Mouse (Mus musculus): ENCODE data around the gene Foxn3. TPM values are rescaled to one million over a fixed set of nuclear protein-coding genes. Genes with fewer than 3 reads are reported as not detected.

The Foxn3 gene
- polyA plus RNA-seq, 1 experiment: 61.0 TPM

- Histone ChIP-seq H3K36me3 (ENCODE audit: control insufficient read depth, insufficient read depth, low read length, poor library complexity, severe bottlenecking) (no peaks in the 10 kb centered on the region), H3K9me3 (replicated peaks; ENCODE audit: control insufficient read depth, insufficient read depth, low read length, poor library complexity, severe bottlenecking) (no peaks in the 10 kb centered on the region), H3K9ac (ENCODE audit: low read depth, poor library complexity, severe bottlenecking) (no peak overlapping the region), H3K4me1 (ENCODE audit: control insufficient read depth, insufficient read depth, low read length) (no peaks in the 10 kb centered on the region), H3K4me3 (ENCODE audit: low read depth, low read length) (no peak overlapping the region), H3K27ac (ENCODE audit: insufficient read depth, low read length) (no peak overlapping the region), H3K27me3 (ENCODE audit: control insufficient read depth, insufficient read depth, low read length, poor library complexity, severe bottlenecking) (no peaks in the 10 kb centered on the region)
- TF ChIP-seq CTCF (IDR thresholded peaks at IDR 0.05; ENCODE audit: low read depth, low read length) (no peak), POLR2A (IDR thresholded peaks at IDR 0.05; ENCODE audit: insufficient read depth, low read length) (no peak), EP300 (IDR thresholded peaks at IDR 0.05; ENCODE audit: insufficient read depth, low read depth, low read length) (no peak)
These were observed 44.7 kb downstream of the Foxn3 start for GRCm38 (mm10) chr12:99518640-99519039.

- Histone ChIP-seq H3K27ac (ENCODE audit: insufficient read depth, low read length) (no peak overlapping the region), H3K36me3 (ENCODE audit: control insufficient read depth, insufficient read depth, low read length, poor library complexity, severe bottlenecking) (no peaks in the 10 kb centered on the region), H3K27me3 (ENCODE audit: control insufficient read depth, insufficient read depth, low read length, poor library complexity, severe bottlenecking) (no peaks in the 10 kb centered on the region), H3K9ac (ENCODE audit: low read depth, poor library complexity, severe bottlenecking) (no peak overlapping the region), H3K4me3 (ENCODE audit: low read depth, low read length) (no peak overlapping the region), H3K9me3 (replicated peaks; ENCODE audit: control insufficient read depth, insufficient read depth, low read length, poor library complexity, severe bottlenecking) (no peaks in the 10 kb centered on the region), H3K4me1 (ENCODE audit: control insufficient read depth, insufficient read depth, low read length) (no peaks in the 10 kb centered on the region)
- no peak for TF ChIP-seq CTCF (IDR thresholded peaks at IDR 0.05; ENCODE audit: low read depth, low read length)
These were observed 45.3 kb downstream of the Foxn3 start for GRCm38 (mm10) chr12:99518126-99518525.

GRCm38 (mm10) chr12:99517296-99517695 is 46.1 kb downstream of the Foxn3 start:
- Histone ChIP-seq H3K4me3 (ENCODE audit: low read depth, low read length) (no peak overlapping the region), H3K4me1 (ENCODE audit: control insufficient read depth, insufficient read depth, low read length) (no peaks in the 10 kb centered on the region), H3K27me3 (ENCODE audit: control insufficient read depth, insufficient read depth, low read length, poor library complexity, severe bottlenecking) (no peaks in the 10 kb centered on the region), H3K36me3 (ENCODE audit: control insufficient read depth, insufficient read depth, low read length, poor library complexity, severe bottlenecking) (no peaks in the 10 kb centered on the region), H3K9ac (ENCODE audit: low read depth, poor library complexity, severe bottlenecking) (no peak overlapping the region), H3K27ac (ENCODE audit: insufficient read depth, low read length) (no peak overlapping the region), H3K9me3 (replicated peaks; ENCODE audit: control insufficient read depth, insufficient read depth, low read length, poor library complexity, severe bottlenecking) (no peaks in the 10 kb centered on the region)
- TF ChIP-seq EP300 (IDR thresholded peaks at IDR 0.05; ENCODE audit: insufficient read depth, low read depth, low read length) (no peak), POLR2A (IDR thresholded peaks at IDR 0.05; ENCODE audit: insufficient read depth, low read length) (no peak), CTCF (IDR thresholded peaks at IDR 0.05; ENCODE audit: low read depth, low read length) (no peak)

GRCm38 (mm10) chr12:99515481-99515880 is 47.9 kb downstream of the Foxn3 start:
- TF ChIP-seq POLR2A (IDR thresholded peaks at IDR 0.05; ENCODE audit: insufficient read depth, low read length) (no peak), EP300 (IDR thresholded peaks at IDR 0.05; ENCODE audit: insufficient read depth, low read depth, low read length) (no peak), CTCF (IDR thresholded peaks at IDR 0.05; ENCODE audit: low read depth, low read length) (no peak)
- H3K36me3 ChIP-seq (ENCODE audit: control insufficient read depth, insufficient read depth, low read length, poor library complexity, severe bottlenecking): no peaks in the 10 kb centered on the region
- no peaks in the 10 kb centered on the region for H3K27me3 ChIP-seq (ENCODE audit: control insufficient read depth, insufficient read depth, low read length, poor library complexity, severe bottlenecking)
- H3K4me1 ChIP-seq (ENCODE audit: control insufficient read depth, insufficient read depth, low read length): no peaks in the 10 kb centered on the region
- H3K4me3 ChIP-seq (ENCODE audit: low read depth, low read length): no peak overlapping the region
- H3K9me3 ChIP-seq (replicated peaks; ENCODE audit: control insufficient read depth, insufficient read depth, low read length, poor library complexity, severe bottlenecking): no peaks in the 10 kb centered on the region
- H3K9ac ChIP-seq (ENCODE audit: low read depth, poor library complexity, severe bottlenecking): no peak overlapping the region
- H3K27ac ChIP-seq (ENCODE audit: insufficient read depth, low read length): no peak overlapping the region

GRCm38 (mm10) chr12:99511644-99512043 is 51.7 kb downstream of the Foxn3 start:
- Histone ChIP-seq H3K27ac (ENCODE audit: insufficient read depth, low read length) (no peak overlapping the region), H3K36me3 (ENCODE audit: control insufficient read depth, insufficient read depth, low read length, poor library complexity, severe bottlenecking) (no peaks in the 10 kb centered on the region), H3K4me3 (ENCODE audit: low read depth, low read length) (no peak overlapping the region), H3K27me3 (ENCODE audit: control insufficient read depth, insufficient read depth, low read length, poor library complexity, severe bottlenecking) (no peaks in the 10 kb centered on the region), H3K9me3 (replicated peaks; ENCODE audit: control insufficient read depth, insufficient read depth, low read length, poor library complexity, severe bottlenecking) (no peaks in the 10 kb centered on the region), H3K9ac (ENCODE audit: low read depth, poor library complexity, severe bottlenecking) (no peak overlapping the region), H3K4me1 (ENCODE audit: control insufficient read depth, insufficient read depth, low read length) (no peaks in the 10 kb centered on the region)
- no peak for TF ChIP-seq EP300 (IDR thresholded peaks at IDR 0.05; ENCODE audit: insufficient read depth, low read depth, low read length)
- no peak for TF ChIP-seq POLR2A (IDR thresholded peaks at IDR 0.05; ENCODE audit: insufficient read depth, low read length)
- TF ChIP-seq CTCF (IDR thresholded peaks at IDR 0.05; ENCODE audit: low read depth, low read length): no peak

- Histone ChIP-seq H3K4me1 (ENCODE audit: control insufficient read depth, insufficient read depth, low read length) (no peaks in the 10 kb centered on the region), H3K36me3 (ENCODE audit: control insufficient read depth, insufficient read depth, low read length, poor library complexity, severe bottlenecking) (no peaks in the 10 kb centered on the region), H3K27ac (ENCODE audit: insufficient read depth, low read length) (no peak overlapping the region), H3K27me3 (ENCODE audit: control insufficient read depth, insufficient read depth, low read length, poor library complexity, severe bottlenecking) (no peaks in the 10 kb centered on the region), H3K9ac (ENCODE audit: low read depth, poor library complexity, severe bottlenecking) (no peak overlapping the region), H3K9me3 (replicated peaks; ENCODE audit: control insufficient read depth, insufficient read depth, low read length, poor library complexity, severe bottlenecking) (no peaks in the 10 kb centered on the region), H3K4me3 (ENCODE audit: low read depth, low read length) (no peak overlapping the region)
- TF ChIP-seq EP300 (IDR thresholded peaks at IDR 0.05; ENCODE audit: insufficient read depth, low read depth, low read length) (no peak), POLR2A (IDR thresholded peaks at IDR 0.05; ENCODE audit: insufficient read depth, low read length) (no peak)
These were observed 52.6 kb downstream of the Foxn3 start for GRCm38 (mm10) chr12:99510759-99511158.

Measured in ES-Bruce4 (cell line).